Mouse (Mus musculus): ENCODE data around the gene Syn2.

DNA sequence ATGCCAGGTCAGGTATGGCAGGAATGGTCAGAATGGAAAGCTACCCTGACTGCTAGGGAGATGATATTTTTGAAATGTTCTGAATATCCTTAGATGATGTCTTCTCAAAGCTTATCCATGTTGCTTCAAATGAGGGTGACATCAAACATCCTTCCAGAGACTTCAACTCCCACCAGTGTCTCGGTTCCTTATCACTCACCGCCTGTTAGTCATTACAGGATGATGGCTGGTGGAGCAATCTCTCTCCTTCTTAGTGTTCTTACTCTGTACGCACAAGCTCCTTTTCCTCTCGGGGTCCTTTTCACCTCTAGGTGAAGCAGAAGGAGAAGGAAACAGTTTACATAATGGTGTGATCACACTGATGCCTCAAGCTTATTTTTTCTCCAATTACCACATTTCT is 32.2 kb upstream of the Syn2 start:
- TF ChIP-seq CTCF (IDR thresholded peaks at IDR 0.05; ENCODE audit: control insufficient read depth, insufficient read depth, low read length) (no peak), POLR2A (IDR thresholded peaks at IDR 0.05; ENCODE audit: borderline replicate concordance, control insufficient read depth, low read depth, low read length) (no peak)

Measured in bone marrow, adult 2 months (tissue).